Mouse (Mus musculus): ENCODE results near the gene Pparg.

DNA sequence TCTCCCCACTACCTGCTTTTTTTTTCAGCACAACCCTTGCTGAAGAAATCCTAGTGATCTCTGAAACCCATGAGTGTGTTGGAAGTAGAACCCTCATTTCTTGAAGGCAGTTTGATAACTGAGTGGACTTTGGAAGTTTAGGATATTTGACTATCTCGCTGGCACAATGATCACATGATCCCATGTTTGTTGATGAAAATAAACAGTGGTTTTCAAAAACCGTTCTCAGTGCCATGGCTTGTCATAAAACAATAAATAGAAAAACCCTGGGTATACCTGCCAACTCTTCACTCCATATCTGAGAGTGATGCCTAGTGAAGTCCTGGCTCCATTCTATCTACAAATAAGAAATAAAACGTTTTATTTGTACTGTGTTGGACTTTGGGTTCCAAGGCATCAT lies 105.8 kb downstream of the Pparg start:
- no peak for TF ChIP-seq CTCF (IDR thresholded peaks at IDR 0.05; ENCODE audit: borderline replicate concordance, insufficient read depth, low read length)
- TF ChIP-seq POLR2A (IDR thresholded peaks at IDR 0.05; ENCODE audit: low read depth, low read length): no peak

Measured in embryonic fibroblast, embryonic 13.5 days (primary cell).